Mouse (Mus musculus): ENCODE measurements at regions not wholly inside any gene's neighbourhood (a gene's known extent, or its start where the extent isn't known, plus 50 kb on each side); places are given as distances from the start of the nearest gene placed in this dataset.

- H3K9me3 ChIP-seq (ENCODE audit: control insufficient read depth, low read length) = no peaks in the 10 kb centered on the region
- ATAC-seq (ENCODE audit: low read depth) = no peak
- no peaks in the 10 kb centered on the region for H3K4me1 ChIP-seq (ENCODE audit: control insufficient read depth, insufficient read depth, low read length)
- H3K4me3 ChIP-seq (ENCODE audit: low read depth, low read length) = no peak overlapping the region
- no peak overlapping the region for H3K9ac ChIP-seq (replicated peaks; ENCODE audit: low read depth, low read length)
- 75% methylated on average over 9 of the region's 9 CpGs for WGBS
- no peaks in the 10 kb centered on the region for H3K27me3 ChIP-seq (ENCODE audit: control insufficient read depth, insufficient read depth, low read length)
- H3K36me3 ChIP-seq (ENCODE audit: control insufficient read depth, insufficient read depth, low read length) = no peaks in the 10 kb centered on the region
- no peak overlapping the region for H3K4me2 ChIP-seq (ENCODE audit: low read depth, low read length)
- H3K27ac ChIP-seq (ENCODE audit: low read depth, low read length) = no peak overlapping the region
Observed at GRCm38 (mm10) chr12:106582760-106583159, 572.7 kb downstream of the Vrk1 start.

DNA sequence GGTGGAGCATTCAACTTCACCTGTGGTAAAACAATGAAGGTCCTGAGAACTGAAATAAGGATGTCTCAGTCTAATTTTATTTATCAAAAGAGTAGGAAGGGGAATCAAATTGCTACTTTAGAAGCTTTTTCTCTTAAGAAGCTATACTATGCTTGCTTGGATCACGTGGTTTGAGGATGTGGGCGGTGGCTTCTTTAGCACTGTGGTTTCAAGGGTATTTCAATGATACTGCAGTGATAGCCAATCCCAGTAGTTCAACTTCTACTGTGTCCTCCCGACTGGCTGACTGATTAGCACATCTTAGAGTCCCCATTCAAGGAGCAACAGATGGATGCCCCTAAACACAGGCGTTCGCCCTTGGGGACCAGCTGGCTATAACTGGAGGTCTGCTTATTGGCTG, 575.6 kb downstream of the Vrk1 start:
- Histone ChIP-seq H3K9me3 (ENCODE audit: control insufficient read depth, low read length) (no peaks in the 10 kb centered on the region), H3K27ac (ENCODE audit: low read depth, low read length) (no peak overlapping the region), H3K27me3 (ENCODE audit: control insufficient read depth, insufficient read depth, low read length) (no peaks in the 10 kb centered on the region), H3K4me2 (ENCODE audit: low read depth, low read length) (no peak overlapping the region), H3K4me1 (ENCODE audit: control insufficient read depth, insufficient read depth, low read length) (no peaks in the 10 kb centered on the region), H3K4me3 (ENCODE audit: low read depth, low read length) (no peak overlapping the region), H3K9ac (replicated peaks; ENCODE audit: low read depth, low read length) (no peak overlapping the region), H3K36me3 (ENCODE audit: control insufficient read depth, insufficient read depth, low read length) (no peaks in the 10 kb centered on the region)
- WGBS = 85% methylated on average over 5 of the region's 5 CpGs
- ATAC-seq (ENCODE audit: low read depth) = no peak

- no peaks in the 10 kb centered on the region for H3K27me3 ChIP-seq (ENCODE audit: control insufficient read depth, insufficient read depth, low read length)
- no peak for ATAC-seq (ENCODE audit: low read depth)
- H3K4me1 ChIP-seq (ENCODE audit: control insufficient read depth, insufficient read depth, low read length) = no peaks in the 10 kb centered on the region
- H3K9me3 ChIP-seq (ENCODE audit: control insufficient read depth, low read length) = no peaks in the 10 kb centered on the region
- no peak overlapping the region for H3K4me2 ChIP-seq (ENCODE audit: low read depth, low read length)
- H3K36me3 ChIP-seq (ENCODE audit: control insufficient read depth, insufficient read depth, low read length) = no peaks in the 10 kb centered on the region
- H3K4me3 ChIP-seq (ENCODE audit: low read depth, low read length) = no peak overlapping the region
- H3K27ac ChIP-seq (ENCODE audit: low read depth, low read length) = no peak overlapping the region
- H3K9ac ChIP-seq (replicated peaks; ENCODE audit: low read depth, low read length) = no peak overlapping the region
- 92% methylated on average over 9 of the region's 9 CpGs for WGBS
Observed at GRCm38 (mm10) chr12:106592686-106593085, 582.7 kb downstream of the Vrk1 start.

DNA sequence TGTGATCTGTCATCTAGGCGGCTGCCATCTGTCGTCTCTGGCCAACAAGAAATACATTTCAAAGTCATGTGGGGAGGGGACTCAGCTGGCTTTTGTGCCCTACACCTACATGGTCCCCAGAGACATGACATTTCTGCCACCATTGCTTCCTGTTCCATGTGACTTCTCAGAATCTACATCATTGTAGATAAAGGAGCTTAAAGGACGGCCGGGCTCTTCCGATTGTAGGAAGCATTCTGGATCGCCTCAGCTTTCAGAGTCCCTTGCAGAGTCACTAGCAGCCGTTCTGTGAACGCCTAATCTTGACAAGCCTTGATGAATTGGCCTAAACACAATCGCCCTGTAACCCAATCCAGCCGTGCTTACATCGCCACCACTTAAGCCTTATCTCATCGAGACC, 587.6 kb downstream of the Vrk1 start:
- ATAC-seq (ENCODE audit: low read depth) = no peak
- Histone ChIP-seq H3K9me3 (ENCODE audit: control insufficient read depth, low read length) (no peaks in the 10 kb centered on the region), H3K9ac (replicated peaks; ENCODE audit: low read depth, low read length) (no peak overlapping the region), H3K4me3 (ENCODE audit: low read depth, low read length) (no peak overlapping the region), H3K36me3 (ENCODE audit: control insufficient read depth, insufficient read depth, low read length) (no peaks in the 10 kb centered on the region), H3K27me3 (ENCODE audit: control insufficient read depth, insufficient read depth, low read length) (no peaks in the 10 kb centered on the region), H3K4me2 (ENCODE audit: low read depth, low read length) (no peak overlapping the region), H3K27ac (ENCODE audit: low read depth, low read length) (no peak overlapping the region), H3K4me1 (ENCODE audit: control insufficient read depth, insufficient read depth, low read length) (no peaks in the 10 kb centered on the region)
- 35% methylated on average over 12 of the region's 12 CpGs for WGBS

GRCm38 (mm10) chr12:106607240-106607639, 597.2 kb downstream of the Vrk1 start:
- Histone ChIP-seq H3K4me3 (ENCODE audit: low read depth, low read length) (no peak overlapping the region), H3K4me1 (ENCODE audit: control insufficient read depth, insufficient read depth, low read length) (no peaks in the 10 kb centered on the region), H3K36me3 (ENCODE audit: control insufficient read depth, insufficient read depth, low read length) (no peaks in the 10 kb centered on the region), H3K9me3 (ENCODE audit: control insufficient read depth, low read length) (no peaks in the 10 kb centered on the region), H3K27me3 (ENCODE audit: control insufficient read depth, insufficient read depth, low read length) (no peaks in the 10 kb centered on the region), H3K4me2 (ENCODE audit: low read depth, low read length) (no peak overlapping the region), H3K27ac (ENCODE audit: low read depth, low read length) (no peak overlapping the region), H3K9ac (replicated peaks; ENCODE audit: low read depth, low read length) (no peak overlapping the region)
- no peak for ATAC-seq (ENCODE audit: low read depth)

GRCm38 (mm10) chr12:106607655-106608337, 597.8 kb downstream of the Vrk1 start:
- Histone ChIP-seq H3K9me3 (ENCODE audit: control insufficient read depth, low read length) (no peaks in the 10 kb centered on the region), H3K9ac (replicated peaks; ENCODE audit: low read depth, low read length) (no peak overlapping the region), H3K27ac (ENCODE audit: low read depth, low read length) (peak overlapping the region; percentile 55; the same call in 1 of the 2 replicates), H3K36me3 (ENCODE audit: control insufficient read depth, insufficient read depth, low read length) (no peaks in the 10 kb centered on the region), H3K4me1 (ENCODE audit: control insufficient read depth, insufficient read depth, low read length) (no peaks in the 10 kb centered on the region), H3K4me2 (ENCODE audit: low read depth, low read length) (no peak overlapping the region), H3K4me3 (ENCODE audit: low read depth, low read length) (no peak overlapping the region), H3K27me3 (ENCODE audit: control insufficient read depth, insufficient read depth, low read length) (no peaks in the 10 kb centered on the region)
- ATAC-seq (ENCODE audit: low read depth) = peak; percentile 44; the same call in 1 of the 2 replicates
- 34% methylated on average over 11 of the region's 11 CpGs for WGBS

GRCm38 (mm10) chr12:106618684-106619083, 608.7 kb downstream of the Vrk1 start:
- no peaks in the 10 kb centered on the region for H3K36me3 ChIP-seq (ENCODE audit: control insufficient read depth, insufficient read depth, low read length)
- ATAC-seq (ENCODE audit: low read depth) = no peak
- WGBS = 92% methylated on average over 6 of the region's 6 CpGs

DNA sequence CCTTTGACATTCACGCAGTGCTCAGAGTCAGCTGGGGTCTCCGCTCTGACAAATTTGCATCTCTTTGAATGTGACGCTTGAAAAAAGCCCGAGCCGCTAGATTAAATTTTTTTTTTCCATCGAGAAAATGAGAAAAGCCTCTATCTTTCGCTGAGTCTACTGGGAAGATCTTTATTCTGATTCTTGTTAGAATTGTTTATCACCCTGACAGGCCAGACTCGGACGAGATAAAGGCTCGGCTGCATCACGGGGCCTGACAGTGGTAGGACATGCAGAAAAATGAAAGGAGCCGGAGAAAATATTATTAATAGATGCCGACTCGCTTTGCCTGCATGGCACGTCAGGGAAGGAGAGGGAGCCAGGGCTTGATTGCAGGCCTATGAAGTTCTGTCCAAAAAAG, 616.8 kb downstream of the Vrk1 start:
- ATAC-seq (ENCODE audit: low read depth) = no peak
- H3K4me2 ChIP-seq (ENCODE audit: low read depth, low read length) = no peak overlapping the region
- 49% methylated on average over 15 of the region's 15 CpGs for WGBS
- no peaks in the 10 kb centered on the region for H3K9me3 ChIP-seq (ENCODE audit: control insufficient read depth, low read length)
- H3K27ac ChIP-seq (ENCODE audit: low read depth, low read length) = no peak overlapping the region
- H3K9ac ChIP-seq (replicated peaks; ENCODE audit: low read depth, low read length) = no peak overlapping the region
- H3K36me3 ChIP-seq (ENCODE audit: control insufficient read depth, insufficient read depth, low read length) = no peaks in the 10 kb centered on the region
- no peaks in the 10 kb centered on the region for H3K27me3 ChIP-seq (ENCODE audit: control insufficient read depth, insufficient read depth, low read length)
- no peaks in the 10 kb centered on the region for H3K4me1 ChIP-seq (ENCODE audit: control insufficient read depth, insufficient read depth, low read length)
- H3K4me3 ChIP-seq (ENCODE audit: low read depth, low read length) = no peak overlapping the region

More at GRCm38 (mm10) chr12:106618684-106619083, 608.7 kb downstream of the Vrk1 start:
- H3K4me2 ChIP-seq (ENCODE audit: low read depth, low read length) = no peak overlapping the region
- H3K4me3 ChIP-seq (ENCODE audit: low read depth, low read length) = no peak overlapping the region
- H3K4me1 ChIP-seq (ENCODE audit: control insufficient read depth, insufficient read depth, low read length) = no peaks in the 10 kb centered on the region
- H3K27ac ChIP-seq (ENCODE audit: low read depth, low read length) = no peak overlapping the region
- H3K9ac ChIP-seq (replicated peaks; ENCODE audit: low read depth, low read length) = no peak overlapping the region
- no peaks in the 10 kb centered on the region for H3K27me3 ChIP-seq (ENCODE audit: control insufficient read depth, insufficient read depth, low read length)
- no peaks in the 10 kb centered on the region for H3K9me3 ChIP-seq (ENCODE audit: control insufficient read depth, low read length)

DNA sequence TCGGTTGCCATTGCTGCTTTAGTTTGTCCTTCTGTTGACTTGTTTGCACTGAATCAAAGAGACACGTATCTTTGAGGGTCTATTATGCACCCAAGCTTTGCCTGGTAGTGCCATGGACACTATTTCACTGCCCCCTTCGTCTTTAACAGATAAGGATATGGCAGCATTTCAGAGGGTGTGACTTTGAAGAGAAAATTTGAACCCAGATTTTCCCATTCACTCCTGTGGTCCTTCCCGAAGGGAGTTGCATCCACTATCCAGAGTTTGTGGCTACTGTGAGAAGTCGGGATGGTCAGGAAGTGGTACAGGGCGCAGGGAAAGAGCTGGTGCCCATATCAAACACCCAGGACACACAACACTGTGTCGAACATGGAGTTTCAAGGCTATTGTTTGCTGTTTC, 622.5 kb downstream of the Vrk1 start:
- Histone ChIP-seq H3K27ac (ENCODE audit: low read depth, low read length) (no peak overlapping the region), H3K4me3 (ENCODE audit: low read depth, low read length) (no peak overlapping the region), H3K4me1 (ENCODE audit: control insufficient read depth, insufficient read depth, low read length) (no peaks in the 10 kb centered on the region), H3K9me3 (ENCODE audit: control insufficient read depth, low read length) (no peaks in the 10 kb centered on the region), H3K36me3 (ENCODE audit: control insufficient read depth, insufficient read depth, low read length) (no peaks in the 10 kb centered on the region), H3K27me3 (ENCODE audit: control insufficient read depth, insufficient read depth, low read length) (no peaks in the 10 kb centered on the region), H3K9ac (replicated peaks; ENCODE audit: low read depth, low read length) (no peak overlapping the region), H3K4me2 (ENCODE audit: low read depth, low read length) (no peak overlapping the region)
- WGBS = 92% methylated on average over 7 of the region's 7 CpGs
- ATAC-seq (ENCODE audit: low read depth) = no peak

Data from neural tube, embryonic 14.5 days (tissue).